29 mouse cellular contexts compared by ENCODE assay signal in genomic region chr14:25414115-25414514, GRCm38 (mm10). TPM values are rescaled to one million over a fixed set of nuclear protein-coding genes. Genes with fewer than 3 reads are reported as not detected.
DNase-seq lines count a peak whose midpoint lies in the region; ATAC-seq and TF ChIP-seq lines count a peak whose summit lies in the region.
"Had no signal": no experiment of that assay in that cellular context is flagged by ENCODE, and none has a peak within 500 bp of the region (broad histone marks: within the 10 kb centered on the region; RNA-seq: fewer than 3 reads in every experiment).

No protein-coding gene starts in this region.

- WGBS in heart, postnatal 0 days = 69% methylated on average over 4 of the region's 4 CpGs
- 78% methylated on average over 4 of the region's 4 CpGs for WGBS in midbrain, embryonic 10.5 days
- WGBS in midbrain, embryonic 14.5 days = 85% methylated on average over 4 of the region's 4 CpGs
- WGBS in embryonic facial prominence, embryonic 10.5 days = 74% methylated on average over 4 of the region's 4 CpGs

- H3K27me3 ChIP-seq in heart, postnatal 0 days (ENCODE audit: control insufficient read depth, insufficient read depth, low read length) = no peaks in the 10 kb centered on the region
- H3K27me3 ChIP-seq in midbrain, embryonic 10.5 days (ENCODE audit: low read depth, poor library complexity, severe bottlenecking) = no peaks in the 10 kb centered on the region
- H3K27me3 ChIP-seq in midbrain, embryonic 14.5 days (ENCODE audit: control insufficient read depth, insufficient read depth, low read length) = no peaks in the 10 kb centered on the region
- H3K27me3 ChIP-seq in embryonic facial prominence, embryonic 10.5 days (replicated peaks; ENCODE audit: low read depth, poor library complexity, severe bottlenecking) = no peaks in the 10 kb centered on the region
- H3K27me3 ChIP-seq in splenic B cell, adult 2 months (ENCODE audit: control insufficient read depth, insufficient read depth, low read length, poor library complexity, severe bottlenecking) = no peaks in the 10 kb centered on the region
- H3K27me3 ChIP-seq: forebrain, embryonic 13.5 days; heart, embryonic 15.5 days; limb, embryonic 15.5 days; liver, embryonic 13.5 days; midbrain, embryonic 15.5 days; Patski had no signal

- no peak for DNase-seq in heart, postnatal 0 days (ENCODE audit: low spot score)
- DNase-seq in heart, adult 8-10 months (ENCODE audit: low spot score) = no peak
- no peak for DNase-seq in midbrain, embryonic 10.5 days (ENCODE audit: low spot score)
- DNase-seq in midbrain, embryonic 14.5 days = no peak
- no peak for DNase-seq in embryonic facial prominence, embryonic 10.5 days (ENCODE audit: low spot score)
- DNase-seq in splenic B cell, adult 2 months (ENCODE audit: low read depth, low spot score) = peak; percentile 29
- no peak for DNase-seq in spleen, postnatal 14 days (ENCODE audit: low spot score in 2 of 2)
- DNase-seq: cerebellum, adult 18-20 months; cerebellum, postnatal 10 days; gastrocnemius, postnatal 25 days; heart, postnatal 4 days; kidney, postnatal 4 days; liver, embryonic 13.5 days; lung, postnatal 14 days; retina, postnatal 1 day; right cerebral cortex, postnatal 14 days; thymus, adult 18-20 months; thymus, postnatal 4 days had no signal

- no peaks in the 10 kb centered on the region for H3K9me3 ChIP-seq in heart, postnatal 0 days (replicated peaks; ENCODE audit: control insufficient read depth, low read length)
- no peaks in the 10 kb centered on the region for H3K9me3 ChIP-seq in midbrain, embryonic 10.5 days (replicated peaks)
- H3K9me3 ChIP-seq in midbrain, embryonic 14.5 days (ENCODE audit: control insufficient read depth, low read length) = no peaks in the 10 kb centered on the region
- no peaks in the 10 kb centered on the region for H3K9me3 ChIP-seq in embryonic facial prominence, embryonic 10.5 days
- H3K9me3 ChIP-seq: forebrain, embryonic 13.5 days; heart, embryonic 15.5 days; hindbrain, embryonic 13.5 days; limb, embryonic 10.5 days; limb, embryonic 15.5 days; liver, embryonic 13.5 days; midbrain, embryonic 15.5 days; neural tube, embryonic 15.5 days had no signal

- ATAC-seq in heart, postnatal 0 days (ENCODE audit: insufficient read depth, low read depth) = 0 out of 2 replicates have a peak, but pooled peaks have one; percentile 36
- ATAC-seq in midbrain, embryonic 14.5 days (ENCODE audit: low FRiP score, low TSS enrichment) = no peak
- ATAC-seq: forebrain, embryonic 13.5 days; intestine, embryonic 16.5 days; midbrain, embryonic 15.5 days; Patski had no signal

- no peak overlapping the region for H3K4me3 ChIP-seq in heart, postnatal 0 days (ENCODE audit: low read depth, low read length)
- no peak overlapping the region for H3K4me3 ChIP-seq in midbrain, embryonic 10.5 days
- no peak overlapping the region for H3K4me3 ChIP-seq in midbrain, embryonic 14.5 days (replicated peaks; ENCODE audit: low read depth, low read length)
- no peak overlapping the region for H3K4me3 ChIP-seq in embryonic facial prominence, embryonic 10.5 days
- H3K4me3 ChIP-seq: erythroblast, embryonic 14.5 days; forebrain, embryonic 13.5 days; heart, embryonic 15.5 days; hindbrain, embryonic 13.5 days; limb, embryonic 10.5 days; limb, embryonic 15.5 days; liver, embryonic 13.5 days; midbrain, embryonic 15.5 days; neural tube, embryonic 15.5 days had no signal

- no peaks in the 10 kb centered on the region for H3K36me3 ChIP-seq in heart, postnatal 0 days (replicated peaks; ENCODE audit: control insufficient read depth, insufficient read depth, low read length)
- H3K36me3 ChIP-seq in midbrain, embryonic 10.5 days = no peaks in the 10 kb centered on the region
- no peaks in the 10 kb centered on the region for H3K36me3 ChIP-seq in midbrain, embryonic 14.5 days (ENCODE audit: control insufficient read depth, insufficient read depth, low read length)
- no peaks in the 10 kb centered on the region for H3K36me3 ChIP-seq in embryonic facial prominence, embryonic 10.5 days (replicated peaks)
- H3K36me3 ChIP-seq in splenic B cell, adult 2 months (ENCODE audit: control insufficient read depth, insufficient read depth, low read length, poor library complexity, severe bottlenecking) = no peaks in the 10 kb centered on the region
- H3K36me3 ChIP-seq: heart, embryonic 15.5 days; hindbrain, embryonic 13.5 days; limb, embryonic 10.5 days; limb, embryonic 15.5 days; liver, embryonic 13.5 days; midbrain, embryonic 15.5 days; neural tube, embryonic 15.5 days had no signal

- TF ChIP-seq EP300 in heart, postnatal 0 days (IDR thresholded peaks at IDR 0.05; ENCODE audit: low read depth) = no peak

- H3K4me1 ChIP-seq in heart, postnatal 0 days (ENCODE audit: control insufficient read depth, insufficient read depth) = 0 out of 2 replicates have a peak, but pooled peaks cover 4% of the 10 kb centered on the region
- H3K4me1 ChIP-seq in midbrain, embryonic 10.5 days = peaks cover 16% of the 10 kb centered on the region
- no peaks in the 10 kb centered on the region for H3K4me1 ChIP-seq in midbrain, embryonic 14.5 days (ENCODE audit: control insufficient read depth, insufficient read depth, low read length)
- peaks cover 21% of the 10 kb centered on the region for H3K4me1 ChIP-seq in embryonic facial prominence, embryonic 10.5 days
- H3K4me1 ChIP-seq: forebrain, embryonic 13.5 days; hindbrain, embryonic 13.5 days; limb, embryonic 15.5 days; midbrain, embryonic 15.5 days; neural tube, embryonic 15.5 days had no signal

- no peak overlapping the region for H3K27ac ChIP-seq in heart, postnatal 0 days (ENCODE audit: low read depth)
- 0 out of 2 replicates have a peak overlapping the region, but pooled peaks have one; percentile 1 for H3K27ac ChIP-seq in midbrain, embryonic 10.5 days (replicated peaks)
- H3K27ac ChIP-seq in midbrain, embryonic 14.5 days (replicated peaks; ENCODE audit: low read depth, low read length) = no peak overlapping the region
- 0 out of 2 replicates have a peak overlapping the region, but pooled peaks have one; percentile 10 for H3K27ac ChIP-seq in embryonic facial prominence, embryonic 10.5 days (replicated peaks)
- H3K27ac ChIP-seq: forebrain, embryonic 13.5 days; heart, embryonic 15.5 days; hindbrain, embryonic 13.5 days; limb, embryonic 10.5 days; limb, embryonic 15.5 days; liver, embryonic 13.5 days; midbrain, embryonic 15.5 days; neural tube, embryonic 15.5 days; stomach, postnatal 0 days had no signal

- TF ChIP-seq CTCF in heart, postnatal 0 days (IDR thresholded peaks at IDR 0.05; ENCODE audit: low read depth) = no peak

- no peak overlapping the region for H3K4me2 ChIP-seq in heart, postnatal 0 days (ENCODE audit: low read depth, low read length)
- no peak overlapping the region for H3K4me2 ChIP-seq in midbrain, embryonic 14.5 days (ENCODE audit: low read length)
- H3K4me2 ChIP-seq: forebrain, embryonic 13.5 days; heart, embryonic 15.5 days; hindbrain, embryonic 13.5 days; limb, embryonic 15.5 days; liver, embryonic 13.5 days; midbrain, embryonic 15.5 days; neural tube, embryonic 15.5 days had no signal

- H3K9ac ChIP-seq in heart, postnatal 0 days (replicated peaks; ENCODE audit: low read depth, low read length) = no peak overlapping the region
- no peak overlapping the region for H3K9ac ChIP-seq in midbrain, embryonic 14.5 days (replicated peaks; ENCODE audit: low read length)
- H3K9ac ChIP-seq: forebrain, embryonic 13.5 days; heart, embryonic 15.5 days; hindbrain, embryonic 13.5 days; limb, embryonic 15.5 days; liver, embryonic 13.5 days; midbrain, embryonic 15.5 days; neural tube, embryonic 15.5 days had no signal

RNA-seq across cellular contexts. Expression of gene Zmiz1, which starts 44.9 kb away (rescaled TPM):
- 41.0 and 47.8 TPM in 2 replicates for total RNA-seq in heart, postnatal 0 days (2014; rRNA removed; ENCODE audit: low replicate concordance)
- 12.4 and 13.8 TPM in 2 replicates for polyA plus RNA-seq in heart, postnatal 0 days (2015; fragmentation: Nextera tagmentation; extraction: Ambion mirVana)
- 10 to 100 TPM; 34.7 to 44.1 (median 40.4) TPM for total RNA-seq in heart, adult 8-10 months (2022)
- polyA plus RNA-seq in midbrain, embryonic 10.5 days (2016; fragmentation: Nextera tagmentation; extraction: Ambion mirVana) = 42.2 and 55.8 TPM in 2 replicates
- 73.1 and 91.0 TPM in 2 replicates for polyA plus RNA-seq in midbrain, embryonic 14.5 days (2014; fragmentation: Nextera tagmentation; extraction: Ambion mirVana)
- 42.8 and 45.6 TPM in 2 replicates for polyA plus RNA-seq in embryonic facial prominence, embryonic 10.5 days (2016; fragmentation: Nextera tagmentation; extraction: Ambion mirVana)

Comparison
In these comparisons a context has a peak if more than half of its experiments do, and no peak if none do; other contexts are left out.
1. H3K27ac ChIP-seq: peak in midbrain, embryonic 10.5 days (single experiment) and embryonic facial prominence, embryonic 10.5 days (single experiment); none in heart, postnatal 0 days (single experiment) and midbrain, embryonic 14.5 days (single experiment).